Mouse (Mus musculus): Measurements from ENCODE around the gene Slc16a14. TPM values are rescaled to one million over a fixed set of nuclear protein-coding genes. Genes with fewer than 3 reads are reported as not detected.

The Slc16a14 gene
- polyA plus RNA-seq, 1 experiment from 2014 or later = 10.9 TPM

DNA sequence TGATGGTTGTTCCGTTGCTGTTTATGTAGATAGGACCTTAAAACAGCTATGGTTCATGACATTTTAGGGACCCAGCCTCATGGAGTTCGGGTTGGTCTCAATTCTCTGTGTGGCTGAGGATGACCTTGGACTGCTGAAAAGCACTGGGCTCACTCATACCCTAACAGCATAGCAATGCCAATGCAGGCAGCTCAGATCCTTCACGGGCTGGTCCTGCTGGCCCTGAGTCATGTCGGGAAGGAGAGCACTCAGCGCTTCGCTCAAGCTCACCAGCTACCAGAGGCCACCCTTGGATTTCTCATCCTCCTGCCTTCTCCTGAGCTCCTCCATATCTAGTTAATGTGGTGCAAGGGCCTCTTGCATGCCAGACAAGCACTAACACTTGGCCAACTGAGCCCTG lies 35.8 kb downstream of the Slc16a14 start:
- no peaks in the 10 kb centered on the region for H3K4me1 ChIP-seq
- H3K4me3 ChIP-seq = no peak overlapping the region
- H3K9me3 ChIP-seq (replicated peaks) = no peaks in the 10 kb centered on the region
- no peak for ATAC-seq
- no peak overlapping the region for H3K9ac ChIP-seq
- H3K4me2 ChIP-seq = no peak overlapping the region
- no peaks in the 10 kb centered on the region for H3K27me3 ChIP-seq
- peaks cover 3% of the 10 kb centered on the region; the same call in 1 of the 2 replicates for H3K36me3 ChIP-seq (ENCODE audit: poor library complexity, severe bottlenecking)
- 97% methylated on average over 6 of the region's 6 CpGs for WGBS
- H3K27ac ChIP-seq = no peak overlapping the region

DNA sequence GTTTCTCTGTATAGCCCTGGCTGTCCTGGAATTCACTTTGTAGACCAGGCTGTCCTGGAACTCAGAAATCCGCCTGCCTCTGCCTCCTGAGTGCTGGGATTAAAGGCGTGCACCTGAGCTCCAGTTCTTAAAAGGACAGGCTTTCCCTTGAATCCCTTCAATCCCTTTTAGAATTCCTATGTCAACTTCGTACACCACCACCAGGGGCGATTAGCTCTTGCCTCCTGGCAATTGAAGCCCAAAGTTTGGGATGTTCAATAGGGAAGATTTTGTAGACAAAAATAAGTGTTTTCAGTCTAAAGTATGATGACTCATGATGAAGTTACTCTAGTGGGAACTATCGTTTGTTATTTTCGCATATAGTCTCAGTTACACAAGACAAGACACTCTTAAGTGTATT lies 37.6 kb downstream of the Slc16a14 start:
- H3K36me3 ChIP-seq (ENCODE audit: poor library complexity, severe bottlenecking) = no peaks in the 10 kb centered on the region
- H3K9me3 ChIP-seq (replicated peaks) = no peaks in the 10 kb centered on the region
- H3K27me3 ChIP-seq = no peaks in the 10 kb centered on the region
- no peak for ATAC-seq
- WGBS = 85% methylated on average over 6 of the region's 6 CpGs
- no peak overlapping the region for H3K27ac ChIP-seq
- no peaks in the 10 kb centered on the region for H3K4me1 ChIP-seq
- H3K4me3 ChIP-seq = no peak overlapping the region
- no peak overlapping the region for H3K9ac ChIP-seq
- no peak overlapping the region for H3K4me2 ChIP-seq

DNA sequence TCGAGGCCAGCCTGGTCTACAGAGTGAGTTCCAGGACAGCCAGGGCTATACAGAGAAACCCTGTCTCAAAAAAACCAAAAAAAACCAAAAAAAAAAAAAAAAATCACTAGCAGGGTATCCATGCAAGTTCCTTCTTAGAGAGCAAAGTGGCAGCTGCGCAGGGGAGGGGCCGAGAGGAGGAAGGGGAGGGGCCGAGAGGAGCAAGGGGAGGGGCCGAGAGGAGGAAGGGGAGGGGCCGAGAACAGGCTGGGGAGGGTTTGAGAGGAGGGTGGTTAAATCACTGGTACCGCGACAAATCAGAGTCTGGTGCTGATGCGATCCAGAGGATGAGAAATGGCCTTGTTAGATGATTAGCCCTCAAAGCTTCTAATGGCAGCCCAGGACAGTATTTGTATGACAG lies 43.2 kb downstream of the Slc16a14 start:
- Histone ChIP-seq H3K4me1 (peaks cover 16% of the 10 kb centered on the region), H3K36me3 (ENCODE audit: poor library complexity, severe bottlenecking) (no peaks in the 10 kb centered on the region), H3K27ac (no peak overlapping the region), H3K27me3 (no peaks in the 10 kb centered on the region), H3K4me2 (no peak overlapping the region), H3K9ac (no peak overlapping the region), H3K4me3 (no peak overlapping the region), H3K9me3 (replicated peaks) (no peaks in the 10 kb centered on the region)
- WGBS = 86% methylated on average over 9 of the region's 9 CpGs
- ATAC-seq = no peak

DNA sequence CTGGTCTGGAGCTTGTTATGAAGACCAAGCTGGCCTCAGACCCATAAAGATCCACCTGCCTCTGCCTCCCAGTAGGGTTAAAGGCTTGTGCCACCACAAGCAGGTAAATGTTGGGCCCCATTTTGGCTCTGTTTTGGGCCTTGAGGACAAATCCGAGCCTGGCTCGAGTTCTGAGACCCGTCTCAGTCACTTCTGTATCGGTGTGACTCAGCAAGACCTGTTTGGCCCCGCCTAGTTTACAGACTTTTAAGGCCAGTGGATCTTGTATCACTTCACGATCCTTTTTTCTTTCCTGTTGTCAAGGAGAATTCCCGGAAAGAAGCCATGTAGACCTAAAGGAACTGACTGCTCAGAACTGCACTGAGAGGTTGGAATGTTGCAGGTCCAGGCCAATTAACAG lies 44.4 kb downstream of the Slc16a14 start:
- H3K4me3 ChIP-seq = no peak overlapping the region
- ATAC-seq = 0 out of 2 replicates have a peak, but pooled peaks have one; percentile 6
- WGBS = 59% methylated on average over 7 of the region's 7 CpGs
- no peaks in the 10 kb centered on the region for H3K27me3 ChIP-seq
- peaks cover 16% of the 10 kb centered on the region for H3K4me1 ChIP-seq
- H3K36me3 ChIP-seq (ENCODE audit: poor library complexity, severe bottlenecking) = no peaks in the 10 kb centered on the region
- H3K9me3 ChIP-seq (replicated peaks) = no peaks in the 10 kb centered on the region
- peak overlapping the region; percentile 63 for H3K27ac ChIP-seq
- H3K9ac ChIP-seq = no peak overlapping the region
- no peak overlapping the region; the same call in 1 of the 2 replicates for H3K4me2 ChIP-seq

DNA sequence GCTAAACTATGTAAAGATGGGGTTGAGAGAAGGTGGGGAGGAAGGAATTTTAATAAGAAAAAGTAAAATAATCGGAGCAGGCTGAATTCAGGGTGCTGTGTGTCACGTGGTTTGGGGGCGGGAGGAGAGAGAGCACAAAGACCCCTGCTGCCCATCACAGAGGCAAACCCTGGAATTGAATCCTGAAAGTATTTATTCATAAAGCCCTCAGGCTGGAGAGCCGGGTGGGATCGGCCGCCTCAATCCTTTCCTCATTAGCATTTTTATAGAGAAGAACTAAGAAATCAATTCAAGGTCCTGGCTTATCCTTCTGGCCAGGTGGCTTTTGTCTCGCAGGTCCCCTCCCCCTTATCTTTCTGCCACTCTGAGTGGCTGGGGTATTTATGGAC lies 44.9 kb downstream of the Slc16a14 start:
- no peak overlapping the region for H3K4me3 ChIP-seq
- peaks cover 16% of the 10 kb centered on the region for H3K4me1 ChIP-seq
- no peak overlapping the region for H3K9ac ChIP-seq
- H3K36me3 ChIP-seq (ENCODE audit: poor library complexity, severe bottlenecking) = no peaks in the 10 kb centered on the region
- WGBS = 1% methylated on average over 7 of the region's 7 CpGs
- H3K9me3 ChIP-seq (replicated peaks) = no peaks in the 10 kb centered on the region
- H3K27ac ChIP-seq = peak overlapping the region; percentile 63
- peak overlapping the region; percentile 34 for H3K4me2 ChIP-seq
- ATAC-seq = peak; percentile 87
- H3K27me3 ChIP-seq = no peaks in the 10 kb centered on the region

DNA sequence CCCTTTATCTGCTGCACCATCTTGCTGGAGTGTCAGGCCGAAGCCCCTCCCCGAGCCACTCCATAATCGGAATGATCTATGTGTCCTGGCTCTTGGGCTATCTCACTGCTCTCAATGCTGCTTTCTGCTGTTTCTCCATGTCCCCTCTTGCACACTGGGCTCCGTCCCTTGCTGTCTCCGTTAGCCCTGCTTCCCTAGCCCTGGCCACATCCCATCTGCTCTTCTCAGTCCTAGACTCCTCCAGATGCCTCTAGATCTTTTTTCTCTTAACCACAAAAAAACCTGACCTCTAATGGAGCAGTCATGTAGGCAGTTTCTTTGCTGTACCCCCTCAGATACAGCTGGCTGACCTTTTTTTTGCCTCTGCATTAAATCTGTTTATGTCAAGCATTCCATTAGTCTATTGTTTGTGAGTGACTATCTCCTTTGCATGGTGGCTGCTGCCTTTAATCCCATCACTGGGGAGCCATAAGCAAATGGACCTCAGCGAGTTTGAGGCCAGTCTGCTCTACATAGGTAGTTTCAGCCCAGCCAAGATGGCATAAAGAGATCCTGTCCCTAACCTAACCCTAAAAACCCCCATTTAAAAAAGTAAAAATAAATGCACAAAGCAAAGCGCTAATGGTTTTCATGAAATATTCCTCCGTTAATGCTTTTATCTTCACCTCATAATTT lies 45.5 kb downstream of the Slc16a14 start:
- ATAC-seq = peak; percentile 57; the same call in 1 of the 2 replicates
- no peak overlapping the region for H3K9ac ChIP-seq
- peak overlapping the region; percentile 34 for H3K4me2 ChIP-seq
- H3K9me3 ChIP-seq (replicated peaks) = no peaks in the 10 kb centered on the region
- H3K4me1 ChIP-seq = peaks cover 16% of the 10 kb centered on the region
- H3K27me3 ChIP-seq = no peaks in the 10 kb centered on the region
- H3K36me3 ChIP-seq (ENCODE audit: poor library complexity, severe bottlenecking) = no peaks in the 10 kb centered on the region
- 35% methylated on average over 8 of the region's 8 CpGs for WGBS
- H3K4me3 ChIP-seq = no peak overlapping the region
- peak overlapping the region; percentile 63; the same call in 1 of the 2 replicates for H3K27ac ChIP-seq

DNA sequence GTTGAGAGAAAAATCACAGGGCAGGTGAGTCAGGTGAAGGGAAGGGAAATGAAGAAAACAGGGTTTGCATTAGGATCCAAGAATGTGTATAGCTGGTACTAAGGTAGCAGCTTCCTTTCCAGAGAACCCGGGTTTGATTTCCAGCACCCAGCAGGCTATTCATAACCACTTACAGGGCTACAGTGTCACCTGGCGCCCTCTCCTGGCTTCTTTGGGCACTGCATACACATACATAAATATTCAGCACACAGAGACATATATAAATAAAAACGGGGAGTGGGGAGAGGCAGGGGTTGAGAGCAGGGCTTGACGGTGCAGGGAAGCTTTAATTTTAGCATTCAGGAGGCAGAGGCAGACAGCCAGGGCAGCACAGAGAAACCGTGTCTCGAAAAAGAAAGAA lies 49.0 kb downstream of the Slc16a14 start:
- H3K27me3 ChIP-seq = no peaks in the 10 kb centered on the region
- H3K4me3 ChIP-seq = no peak overlapping the region
- ATAC-seq = no peak
- no peaks in the 10 kb centered on the region for H3K36me3 ChIP-seq (ENCODE audit: poor library complexity, severe bottlenecking)
- WGBS = 88% methylated on average over 6 of the region's 6 CpGs
- no peak overlapping the region for H3K4me2 ChIP-seq
- H3K9ac ChIP-seq = no peak overlapping the region
- H3K27ac ChIP-seq = no peak overlapping the region
- no peaks in the 10 kb centered on the region for H3K9me3 ChIP-seq (replicated peaks)
- peaks cover 16% of the 10 kb centered on the region for H3K4me1 ChIP-seq

DNA sequence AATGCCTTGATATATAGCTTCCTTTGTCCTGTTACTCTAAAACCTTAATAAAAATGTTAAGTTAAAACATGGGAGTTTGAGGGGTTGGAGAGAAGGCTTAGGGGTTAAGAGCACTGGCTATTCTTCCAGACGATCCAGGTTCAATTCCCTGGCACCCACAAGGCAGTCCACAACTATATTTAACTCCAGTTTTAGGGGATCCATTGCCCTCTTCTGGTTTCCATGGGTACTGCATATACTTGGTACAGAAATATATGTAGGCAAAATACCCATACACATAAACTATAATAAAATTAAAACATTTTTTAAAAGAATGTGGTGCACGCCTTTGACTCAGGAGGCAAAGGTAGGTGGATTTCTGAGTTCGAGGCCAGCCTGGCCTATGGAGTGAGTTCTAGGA lies 49.8 kb downstream of the Slc16a14 start:
- ATAC-seq = no peak
- no peak overlapping the region for H3K4me3 ChIP-seq
- no peaks in the 10 kb centered on the region for H3K9me3 ChIP-seq (replicated peaks)
- H3K9ac ChIP-seq = no peak overlapping the region
- H3K36me3 ChIP-seq (ENCODE audit: poor library complexity, severe bottlenecking) = no peaks in the 10 kb centered on the region
- 84% methylated on average over 3 of the region's 3 CpGs for WGBS
- H3K27ac ChIP-seq = no peak overlapping the region
- no peak overlapping the region for H3K4me2 ChIP-seq
- H3K4me1 ChIP-seq = peaks cover 10% of the 10 kb centered on the region
- no peaks in the 10 kb centered on the region for H3K27me3 ChIP-seq

DNA sequence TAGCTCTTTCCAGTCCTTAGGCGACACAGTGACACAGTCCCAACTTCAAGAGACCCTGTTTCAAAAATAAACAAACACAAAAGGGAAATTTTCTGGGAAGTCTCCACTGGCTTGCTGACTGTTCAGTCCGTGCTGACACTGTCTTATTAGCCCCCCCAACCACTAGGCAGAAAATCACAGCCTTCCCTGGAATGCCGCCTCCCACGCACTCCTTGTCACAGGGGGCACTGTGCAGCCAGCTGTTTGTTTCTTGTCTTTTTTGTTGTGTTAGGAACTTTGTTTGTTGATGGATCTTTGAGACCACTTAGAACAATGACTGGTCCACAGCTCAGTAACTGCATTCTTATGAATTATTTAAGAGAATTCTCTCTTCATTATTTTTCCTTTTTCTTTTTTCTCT lies 51.0 kb downstream of the Slc16a14 start:
- Histone ChIP-seq H3K4me1 (no peaks in the 10 kb centered on the region), H3K9ac (no peak overlapping the region), H3K36me3 (ENCODE audit: poor library complexity, severe bottlenecking) (no peaks in the 10 kb centered on the region), H3K4me3 (no peak overlapping the region), H3K4me2 (no peak overlapping the region), H3K9me3 (replicated peaks) (no peaks in the 10 kb centered on the region), H3K27ac (no peak overlapping the region), H3K27me3 (no peaks in the 10 kb centered on the region)
- WGBS = 67% methylated on average over 4 of the region's 4 CpGs
- ATAC-seq = no peak

DNA sequence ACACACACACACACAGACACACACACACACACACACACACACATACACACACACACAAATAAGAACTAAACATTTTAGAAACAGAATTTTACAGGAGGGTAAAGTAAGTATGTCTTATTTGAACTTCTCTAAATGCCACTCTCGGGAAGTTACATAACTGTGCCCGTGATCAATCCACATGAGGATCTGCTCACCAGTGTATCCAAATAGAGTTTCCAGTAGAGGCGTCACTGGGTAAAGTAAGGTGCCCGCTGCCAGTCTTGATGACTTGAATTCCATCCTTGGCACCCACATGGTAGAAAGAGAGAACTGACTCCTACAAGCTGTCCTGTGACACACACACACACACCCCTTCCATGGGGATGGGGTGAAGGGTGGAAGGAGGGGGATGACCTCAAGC lies 52.0 kb downstream of the Slc16a14 start:
- Histone ChIP-seq H3K27me3 (no peaks in the 10 kb centered on the region), H3K4me2 (no peak overlapping the region), H3K27ac (no peak overlapping the region), H3K4me3 (no peak overlapping the region), H3K9ac (no peak overlapping the region), H3K36me3 (ENCODE audit: poor library complexity, severe bottlenecking) (no peaks in the 10 kb centered on the region), H3K4me1 (no peaks in the 10 kb centered on the region), H3K9me3 (replicated peaks) (no peaks in the 10 kb centered on the region)
- no peak for ATAC-seq
- WGBS = 91% methylated on average over 4 of the region's 4 CpGs

DNA sequence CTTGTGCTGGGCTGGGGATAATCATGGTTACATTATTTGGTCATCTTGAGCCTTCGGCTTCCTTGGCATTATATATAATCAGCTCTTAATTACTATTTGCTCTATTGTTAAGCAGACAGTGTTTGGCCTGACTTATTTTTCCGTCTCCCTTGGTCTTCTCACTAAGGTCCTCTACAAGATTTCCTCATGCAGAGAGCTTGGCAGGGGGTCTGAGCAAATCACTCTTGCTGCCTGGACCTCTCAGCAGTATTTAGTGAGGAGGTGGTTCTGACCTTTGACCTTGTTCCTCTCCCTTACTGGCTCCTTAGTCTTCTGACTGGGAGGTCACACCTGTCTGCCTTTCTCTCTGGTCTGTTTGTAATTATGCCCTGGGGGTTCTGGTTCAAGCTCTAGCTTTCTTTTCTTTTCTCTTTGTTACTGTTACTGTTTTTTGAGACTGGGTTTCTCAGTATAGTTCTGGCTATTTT lies 52.8 kb downstream of the Slc16a14 start:
- Histone ChIP-seq H3K4me3 (no peak overlapping the region), H3K4me1 (no peaks in the 10 kb centered on the region), H3K27ac (no peak overlapping the region), H3K9me3 (replicated peaks) (no peaks in the 10 kb centered on the region), H3K4me2 (no peak overlapping the region), H3K36me3 (ENCODE audit: poor library complexity, severe bottlenecking) (no peaks in the 10 kb centered on the region), H3K27me3 (no peaks in the 10 kb centered on the region), H3K9ac (no peak overlapping the region)
- WGBS = 15% methylated on average over 2 of the region's 2 CpGs
- no peak for ATAC-seq

DNA sequence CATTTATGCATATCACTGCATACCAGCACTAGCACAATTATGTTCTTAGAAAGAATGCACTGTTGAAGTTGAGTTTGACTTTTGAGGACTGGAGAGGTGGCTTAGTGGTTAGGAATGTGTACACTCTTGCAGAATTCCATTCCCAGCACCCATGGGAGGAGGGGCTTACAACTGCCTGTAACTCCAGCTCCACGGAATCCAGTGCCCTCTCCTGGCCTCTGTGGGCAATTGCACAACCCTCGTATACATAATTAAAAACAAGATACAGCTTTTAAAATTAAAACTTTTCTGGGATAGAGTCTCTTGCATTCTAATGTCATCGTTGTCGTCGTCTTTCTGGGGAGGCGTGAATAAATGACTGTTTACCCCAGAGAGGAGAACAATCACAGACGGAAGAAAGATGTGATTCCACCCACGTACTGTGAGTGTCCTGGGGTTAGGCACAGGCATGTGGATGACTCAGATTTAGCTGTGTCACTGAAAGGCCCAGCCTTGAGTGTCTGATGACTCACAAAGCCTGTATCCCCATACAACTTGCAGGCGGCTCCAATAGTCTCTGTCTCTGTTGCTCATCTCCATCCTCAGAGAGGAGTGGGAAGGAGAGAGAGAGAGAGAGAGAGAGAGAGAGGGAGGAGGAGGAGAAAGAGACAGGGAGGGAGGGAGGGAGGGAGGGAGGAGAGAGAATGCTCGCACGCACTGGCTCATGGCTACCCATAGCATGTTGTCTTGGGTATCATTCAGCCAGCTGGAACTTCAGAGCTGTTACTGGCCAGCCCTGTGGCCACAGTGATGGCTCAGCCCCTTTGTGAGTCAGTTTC lies 53.5 kb downstream of the Slc16a14 start:
- no peaks in the 10 kb centered on the region for H3K9me3 ChIP-seq (replicated peaks)
- no peak overlapping the region for H3K4me3 ChIP-seq
- no peak overlapping the region for H3K27ac ChIP-seq
- no peak overlapping the region for H3K4me2 ChIP-seq
- ATAC-seq = no peak
- H3K36me3 ChIP-seq (ENCODE audit: poor library complexity, severe bottlenecking) = no peaks in the 10 kb centered on the region
- no peak overlapping the region for H3K9ac ChIP-seq
- H3K4me1 ChIP-seq = no peaks in the 10 kb centered on the region
- WGBS = 68% methylated on average over 11 of the region's 11 CpGs
- no peaks in the 10 kb centered on the region for H3K27me3 ChIP-seq
